Comparison of ENCODE assay signal across 7 mouse cellular contexts in genomic region chr5:117357478-117358247, GRCm38 (mm10). TPM values are rescaled to one million over a fixed set of nuclear protein-coding genes. Genes with fewer than 3 reads are reported as not detected.
A peak's percentile ranks its signal among the peaks of the same experiment; 100 is the strongest.
DNase-seq lines count a peak whose midpoint lies in the region; ATAC-seq lines count a peak whose summit lies in the region.

No protein-coding gene starts in this region.

- peak overlapping the region; percentile 81 for H3K4me2 ChIP-seq in forebrain, embryonic 15.5 days (replicated peaks)

- H3K4me3 ChIP-seq in forebrain, embryonic 15.5 days = peak overlapping the region; percentile 79

- no peaks in the 10 kb centered on the region for H3K9me3 ChIP-seq in forebrain, embryonic 15.5 days

- under 1% methylated on average over 45 of the region's 49 CpGs for WGBS in forebrain, embryonic 15.5 days

- H3K27me3 ChIP-seq in forebrain, embryonic 15.5 days = no peaks in the 10 kb centered on the region

- H3K27ac ChIP-seq in forebrain, embryonic 15.5 days (replicated peaks) = peak overlapping the region; percentile 85

- peaks cover 44% of the 10 kb centered on the region for H3K4me1 ChIP-seq in forebrain, embryonic 15.5 days

- peak overlapping the region; percentile 87 for H3K9ac ChIP-seq in forebrain, embryonic 15.5 days (replicated peaks)

- H3K36me3 ChIP-seq in forebrain, embryonic 15.5 days = no peaks in the 10 kb centered on the region

- peak; percentile 61 for DNase-seq in A20 (ENCODE audit: low read depth, low spot score)
- peak; percentile 50 for DNase-seq in CD4-positive, CD25-positive, alpha-beta regulatory T cell, adult 2 months (ENCODE audit: low read depth, low spot score)
- peak; percentile 35 for DNase-seq in cerebellum, adult 11 months
- DNase-seq in lung, postnatal 10 days = peak; percentile 31
- peak; percentile 47 to 70 for DNase-seq in spleen, postnatal 4 days (ENCODE audit: low spot score in 2 of 2)

- ATAC-seq in forebrain, embryonic 15.5 days (replicated peaks) = peak; percentile 49
- peak; percentile 71 for ATAC-seq in inflammation-experienced regulatory T-cells, adult 6 months

RNA-seq across cellular contexts. Expression of gene Wsb2, which starts 0.6 kb away (rescaled TPM):
- polyA plus RNA-seq in forebrain, embryonic 15.5 days (2015; fragmentation: Nextera tagmentation; extraction: Ambion mirVana) = 196 and 213 TPM in 2 replicates
- polyA plus RNA-seq in inflammation-experienced regulatory T-cells, adult 6 months (2017; shearing (Covaris generic)) = 10 to 100 TPM in 2 of 3 experiments, 1 to 10 TPM in 1; 9.8 to 11.3 (median 11.1) TPM

RNA-seq across cellular contexts. Expression of gene Rfc5, which starts 31.2 kb away (rescaled TPM):
- 54.5 and 59.3 TPM in 2 replicates for polyA plus RNA-seq in forebrain, embryonic 15.5 days (2015; fragmentation: Nextera tagmentation; extraction: Ambion mirVana)
- polyA plus RNA-seq in inflammation-experienced regulatory T-cells, adult 6 months (2017; shearing (Covaris generic)) = 10 to 100 TPM; 18.9 to 65.6 (median 26.8) TPM

RNA-seq across cellular contexts. Expression of gene Vsig10, which starts 38.8 kb away (rescaled TPM):
- 1.4 and 1.7 TPM in 2 replicates for polyA plus RNA-seq in forebrain, embryonic 15.5 days (2015; fragmentation: Nextera tagmentation; extraction: Ambion mirVana)
- polyA plus RNA-seq in inflammation-experienced regulatory T-cells, adult 6 months (2017; shearing (Covaris generic)) = 1 to 10 TPM; 4.1 to 7.8 (median 5.7) TPM

RNA-seq across cellular contexts. Expression of gene Ksr2, which starts 56.1 kb away (rescaled TPM):
- 4.5 and 5.5 TPM in 2 replicates for polyA plus RNA-seq in forebrain, embryonic 15.5 days (2015; fragmentation: Nextera tagmentation; extraction: Ambion mirVana)
- under 1 TPM; 0.09 to 0.60 (median 0.36) TPM for polyA plus RNA-seq in inflammation-experienced regulatory T-cells, adult 6 months (2017; shearing (Covaris generic))

Comparison
In these comparisons a context has a peak if more than half of its experiments do, and no peak if none do; other contexts are left out.
1. Peak in every context shown above with its lines: DNase-seq, ATAC-seq, H3K4me3 ChIP-seq and H3K27ac ChIP-seq.
2. RNA of gene Wsb2, which starts 0.6 kb away (polyA plus RNA-seq): 196 to 213 TPM in forebrain, embryonic 15.5 days; 9.8 to 11.3 TPM in inflammation-experienced regulatory T-cells, adult 6 months; every median in the first group is over 10 times any median in the second.